Mouse (Mus musculus): ENCODE measurements around the gene Spata31d1c. TPM values are rescaled to one million over a fixed set of nuclear protein-coding genes. Genes with fewer than 3 reads are reported as not detected.

Spata31d1c gene
- polyA plus RNA-seq, 1 experiment from 2014 or later, result not detected

DNA sequence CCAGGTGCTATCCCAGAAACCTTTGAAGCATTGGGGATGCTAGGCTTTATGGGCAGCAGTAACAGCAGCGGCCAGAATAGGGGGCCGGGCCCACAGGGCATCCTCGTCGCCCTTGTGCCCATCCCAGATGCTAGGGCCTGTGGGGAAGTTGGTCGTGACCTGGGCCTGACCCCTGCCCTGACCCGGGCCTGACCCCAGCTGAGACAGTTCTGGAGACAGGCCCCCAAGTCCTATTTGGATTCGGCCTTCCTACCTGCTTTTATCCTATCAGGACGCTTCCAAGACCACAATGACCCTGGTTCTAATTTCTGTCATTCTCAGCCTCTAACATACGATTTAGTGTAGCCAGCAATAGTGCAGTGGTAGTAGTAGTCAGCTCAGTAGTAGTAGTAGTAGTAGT lies 19.8 kb downstream of the Spata31d1c start, which contains the start of gene Prss47:
Gene Prss47 (minus strand): TSS at position 101 of the 400 bp plus-strand sequence.
- H3K27ac ChIP-seq (ENCODE audit: low read length), result no peak within 1 kb of the TSS
- TF ChIP-seq CTCF (IDR thresholded peaks at IDR 0.05), result no peak
- no peak for TF ChIP-seq EP300 (IDR thresholded peaks at IDR 0.05)

DNA sequence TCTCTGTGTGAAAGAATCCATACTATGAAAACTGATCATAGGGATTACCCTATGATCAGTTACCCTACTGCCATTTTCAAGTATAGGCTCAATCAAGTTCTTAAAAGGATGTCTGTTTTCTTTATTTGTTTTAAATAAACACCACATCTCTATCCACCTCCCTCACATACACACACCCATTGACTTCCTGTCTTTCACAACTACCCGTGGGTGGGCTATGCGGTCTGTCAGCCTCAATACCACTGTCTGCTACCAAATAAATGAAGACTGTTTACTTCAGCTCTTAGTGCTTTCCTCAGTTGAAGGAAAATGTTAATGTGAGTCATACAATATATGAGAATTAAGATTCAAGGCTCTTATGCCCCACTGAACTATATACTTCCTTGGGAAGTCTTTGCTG lies 37.1 kb downstream of the Spata31d1c start:
- H3K9me3 ChIP-seq (ENCODE audit: low read length), result no peaks in the 10 kb centered on the region
- TF ChIP-seq CTCF (IDR thresholded peaks at IDR 0.05) (no peak), EP300 (IDR thresholded peaks at IDR 0.05) (no peak)
- no peak overlapping the region for H3K9ac ChIP-seq (replicated peaks; ENCODE audit: low read depth)
- DNase-seq (ENCODE audit: low spot score) (no peak), ATAC-seq (no peak)
- no peaks in the 10 kb centered on the region for H3K27me3 ChIP-seq (replicated peaks; ENCODE audit: insufficient read depth, low read length)
- no peak overlapping the region for H3K4me3 ChIP-seq (ENCODE audit: low read depth, low read length)
- H3K4me1 ChIP-seq (ENCODE audit: insufficient read depth, low read depth, low read length), result no peaks in the 10 kb centered on the region
- H3K4me2 ChIP-seq (replicated peaks; ENCODE audit: low read depth, low read length), result no peak overlapping the region
- 70% methylated on average over 2 of the region's 2 CpGs for WGBS
- H3K27ac ChIP-seq (ENCODE audit: low read length), result no peak overlapping the region
- peaks cover 14% of the 10 kb centered on the region; the same call in 1 of the 2 replicates for H3K36me3 ChIP-seq (ENCODE audit: insufficient read depth, low read length)

More for the DNA sequence above, 19.8 kb downstream of the Spata31d1c start, which contains the start of gene Prss47:
- no peak within 1 kb of the TSS for H3K9ac ChIP-seq (replicated peaks; ENCODE audit: low read depth)
- no peaks in the 10 kb centered on the region for H3K4me1 ChIP-seq (ENCODE audit: insufficient read depth, low read depth, low read length)
- H3K4me3 ChIP-seq (ENCODE audit: low read depth, low read length), result no peak within 1 kb of the TSS
- 82% methylated on average over 9 of the region's 9 CpGs for WGBS
- H3K9me3 ChIP-seq (ENCODE audit: low read length), result no peaks in the 10 kb centered on the region
- ATAC-seq, result no peak
- no peak for DNase-seq (ENCODE audit: low spot score)
- H3K27me3 ChIP-seq (replicated peaks; ENCODE audit: insufficient read depth, low read length), result no peaks in the 10 kb centered on the region
- no peak within 1 kb of the TSS for H3K4me2 ChIP-seq (replicated peaks; ENCODE audit: low read depth, low read length)
- H3K36me3 ChIP-seq (ENCODE audit: insufficient read depth, low read length), result no peaks in the 10 kb centered on the region

Other genes starting within 250 kb of the Spata31d1c start
- gene Cntnap3, start 129.1 kb upstream of the Spata31d1c start, polyA plus RNA-seq (2015; fragmentation: Nextera tagmentation; extraction: Ambion mirVana), result not detected in 2 replicates
- not detected in 2 replicates for gene Spata31, start 115.7 kb upstream of the Spata31d1c start, polyA plus RNA-seq (2015; fragmentation: Nextera tagmentation; extraction: Ambion mirVana)
- not detected in 2 replicates for gene Prss47, start 19.7 kb downstream of the Spata31d1c start, polyA plus RNA-seq (2015; fragmentation: Nextera tagmentation; extraction: Ambion mirVana)
- 46.1 and 52.2 TPM in 2 replicates for gene Mfsd14b, start 79.9 kb downstream of the Spata31d1c start, polyA plus RNA-seq (2015; fragmentation: Nextera tagmentation; extraction: Ambion mirVana)
- not detected in 2 replicates for gene Olfr465-ps1, start 105.0 kb downstream of the Spata31d1c start, polyA plus RNA-seq (2015; fragmentation: Nextera tagmentation; extraction: Ambion mirVana)
- not detected in 2 replicates for gene Olfr466, start 117.2 kb downstream of the Spata31d1c start, polyA plus RNA-seq (2015; fragmentation: Nextera tagmentation; extraction: Ambion mirVana)
- not detected in 2 replicates for gene Nlrp4f, start 172.9 kb downstream of the Spata31d1c start, polyA plus RNA-seq (2015; fragmentation: Nextera tagmentation; extraction: Ambion mirVana)
- gene Gm10775, start 226.5 kb downstream of the Spata31d1c start, polyA plus RNA-seq (2015; fragmentation: Nextera tagmentation; extraction: Ambion mirVana), result not detected in 2 replicates
- gene Zfp369, start 245.8 kb downstream of the Spata31d1c start, polyA plus RNA-seq (2015; fragmentation: Nextera tagmentation; extraction: Ambion mirVana), result 7.0 and 7.7 TPM in 2 replicates